Mouse (Mus musculus) large intestine, adult 2 months (tissue): ENCODE results near the gene Tmem239. TPM values are rescaled to one million over a fixed set of nuclear protein-coding genes. Genes with fewer than 3 reads are reported as not detected.

Experiments used
- DNase-seq: peaks from one replicate; pipeline ENCODE4 v3.0.0-alpha.2; 2012; ENCODE audit warnings: low read depth, low spot score
- WGBS: fragments of 180-500 bp; shearing (Covaris S2); methylation state at CpG from one replicate; pipeline ENCODE4 v1.1.7; 2018; 5-methylcytosine and 5-hydroxymethylcytosine counted together
- polyA plus RNA-seq: library from polyadenylated mRNA; depleted of rRNA; stranded (reverse); fragments of >200 nt; gene quantifications from 2 replicates; pipeline ENCODE4 v1.2.3, GENCODE M21; 2012; rRNA removed

Tmem239 gene
- polyA plus RNA-seq, 1 experiment = not detected

- 6% methylated on average over 17 of the region's 17 CpGs for WGBS
- DNase-seq = no peak
These were observed 42.9 kb downstream of the Tmem239 start for GRCm38 (mm10) chr2:130449021-130449793.

- WGBS = under 1% methylated on average over 47 of the region's 50 CpGs
- DNase-seq = peak; percentile 52
These were observed 43.6 kb downstream of the Tmem239 start, which contains the start of gene Ptpra for GRCm38 (mm10) chr2:130449794-130450433. Ptpra (plus strand) TSS chr2:130450278.

- 2% methylated on average over 43 of the region's 47 CpGs for WGBS
- no peak for DNase-seq
These were observed 44.1 kb downstream of the Tmem239 start for GRCm38 (mm10) chr2:130450434-130450796.

- 60% methylated on average over 14 of the region's 14 CpGs for WGBS
These were observed 44.9 kb downstream of the Tmem239 start for GRCm38 (mm10) chr2:130451086-130451726.

GRCm38 (mm10) chr2:130451727-130452090 lies 45.4 kb downstream of the Tmem239 start:
- 18% methylated on average over 3 of the region's 3 CpGs for WGBS
- DNase-seq = no peak

More at GRCm38 (mm10) chr2:130451086-130451726, 44.9 kb downstream of the Tmem239 start:
- no peak for DNase-seq

- WGBS = 79% methylated on average over 2 of the region's 2 CpGs
These were observed 46.0 kb downstream of the Tmem239 start for GRCm38 (mm10) chr2:130452266-130452665.

GRCm38 (mm10) chr2:130453421-130453820 lies 47.1 kb downstream of the Tmem239 start:
- no peak for DNase-seq
- 65% methylated on average over 6 of the region's 6 CpGs for WGBS

More at GRCm38 (mm10) chr2:130452266-130452665, 46.0 kb downstream of the Tmem239 start:
- DNase-seq = no peak

- 37% methylated on average over 6 of the region's 6 CpGs for WGBS
- DNase-seq = no peak
These were observed 48.6 kb downstream of the Tmem239 start for GRCm38 (mm10) chr2:130454748-130455370.

Other genes starting within 250 kb of the Tmem239 start
- 186 and 221 TPM in 2 replicates for gene Snrpb, start 227.1 kb upstream of the Tmem239 start, polyA plus RNA-seq
- not detected in 2 replicates for gene Tmc2, start 211.3 kb upstream of the Tmem239 start, polyA plus RNA-seq
- gene Nop56, start 132.0 kb upstream of the Tmem239 start, polyA plus RNA-seq = 57.1 and 75.1 TPM in 2 replicates
- 224 and 301 TPM in 2 replicates for gene Idh3b, start 121.9 kb upstream of the Tmem239 start, polyA plus RNA-seq
- gene Ebf4, start 111.3 kb upstream of the Tmem239 start, polyA plus RNA-seq = 0.63 and 1.0 TPM in 2 replicates
- gene Cpxm1, start 8.9 kb upstream of the Tmem239 start, polyA plus RNA-seq = 3.4 and 4.2 TPM in 2 replicates
- gene Gm28372, start 1.2 kb upstream of the Tmem239 start, polyA plus RNA-seq = not detected in 2 replicates
- not detected in 2 replicates for gene 1700020A23Rik, start 1.2 kb upstream of the Tmem239 start, polyA plus RNA-seq
- gene Vps16, start 17.9 kb downstream of the Tmem239 start, polyA plus RNA-seq = 55.2 and 70.3 TPM in 2 replicates
- 11.0 and 12.5 TPM in 2 replicates for gene Pced1a, start 18.2 kb downstream of the Tmem239 start, polyA plus RNA-seq
- 26.4 and 32.3 TPM in 2 replicates for gene Ptpra, start 43.8 kb downstream of the Tmem239 start, polyA plus RNA-seq
- 56.6 and 62.0 TPM in 2 replicates for gene Mrps26, start 157.3 kb downstream of the Tmem239 start, polyA plus RNA-seq
- not detected in 2 replicates for gene Oxt, start 169.7 kb downstream of the Tmem239 start, polyA plus RNA-seq
- not detected in 2 replicates for gene Avp, start 176.1 kb downstream of the Tmem239 start, polyA plus RNA-seq
- gene Fastkd5, start 223.5 kb downstream of the Tmem239 start, polyA plus RNA-seq = 2.6 and 2.9 TPM in 2 replicates
- gene Ubox5, start 223.6 kb downstream of the Tmem239 start, polyA plus RNA-seq = 5.9 and 6.7 TPM in 2 replicates
- gene Lzts3, start 236.3 kb downstream of the Tmem239 start, polyA plus RNA-seq = 61.7 and 64.3 TPM in 2 replicates